Mouse (Mus musculus) kidney, embryonic 16.5 days (tissue): ENCODE measurements at regions not wholly inside any gene's neighbourhood (a gene's known extent, or its start where the extent isn't known, plus 50 kb on each side); places are given as distances from the start of the nearest gene placed in this dataset.

Experiments
- ATAC-seq: fragments of 200-750 bp; cut with Nextera tagmentation; 2 replicates; pipeline ENCODE4 v1.8.0; 2017; ENCODE audit warnings: moderate TSS enrichment; ENCODE audit not compliant: low FRiP score, low TSS enrichment
- H3K27ac ChIP-seq: fragments of 300-500 bp; sonication (generic); 2 replicates; pipeline ENCODE4 v1.5.1; 2014; ENCODE audit warnings: low read length
- H3K27me3 ChIP-seq: fragments of 300-500 bp; sonication (generic); 2 replicates; pipeline ENCODE4 v1.6.1; 2014; ENCODE audit warnings: low read length, control low read depth, mixed read lengths; ENCODE audit not compliant: insufficient read depth
- H3K36me3 ChIP-seq: fragments of 300-500 bp; sonication (generic); 2 replicates; pipeline ENCODE4 v1.6.1; 2014; ENCODE audit warnings: low read length, control low read depth, mixed read lengths; ENCODE audit not compliant: insufficient read depth
- H3K4me1 ChIP-seq: fragments of 300-500 bp; sonication (generic); 2 replicates; pipeline ENCODE4 v1.6.1; 2014; ENCODE audit warnings: low read length, control low read depth, mixed read lengths; ENCODE audit not compliant: insufficient read depth
- H3K4me2 ChIP-seq: fragments of 300-500 bp; sonication (generic); replicated peaks from 2 replicates; pipeline ENCODE4 v1.6.1; 2014; ENCODE audit warnings: low read depth, low read length
- H3K4me3 ChIP-seq: fragments of 300-500 bp; sonication (generic); 2 replicates; pipeline ENCODE4 v1.5.1; 2014; ENCODE audit warnings: mild to moderate bottlenecking, low read length
- H3K9ac ChIP-seq: fragments of 300-500 bp; sonication (generic); replicated peaks from 2 replicates; pipeline ENCODE4 v1.6.1; 2014; ENCODE audit warnings: low read length
- H3K9me3 ChIP-seq: fragments of 300-500 bp; sonication (generic); 2 replicates; pipeline ENCODE4 v1.6.1; 2016; ENCODE audit warnings: low read length, control low read depth
- WGBS: fragments of 180-500 bp; shearing (Covaris S2); extraction: QIAGEN DNeasy Blood & Tissue Kit; methylation state at CpG from one replicate; pipeline ENCODE4 v1.1.7; 2014; 5-methylcytosine and 5-hydroxymethylcytosine counted together

- no peak overlapping the region for H3K4me2 ChIP-seq
These were observed 428.5 kb upstream of the Tbc1d2b start for GRCm38 (mm10) chr9:90699064-90699463.

GRCm38 (mm10) chr9:90700236-90701179 lies 429.9 kb upstream of the Tbc1d2b start:
- Histone ChIP-seq H3K36me3 (no peaks in the 10 kb centered on the region), H3K4me3 (no peak overlapping the region), H3K27me3 (no peaks in the 10 kb centered on the region), H3K27ac (no peak overlapping the region), H3K4me2 (no peak overlapping the region), H3K9ac (no peak overlapping the region), H3K9me3 (no peaks in the 10 kb centered on the region), H3K4me1 (no peaks in the 10 kb centered on the region)
- WGBS, result 44% methylated on average over 7 of the region's 7 CpGs
- ATAC-seq, result 0 out of 2 replicates have a peak, but pooled peaks have one; percentile 57

More at GRCm38 (mm10) chr9:90699064-90699463, 428.5 kb upstream of the Tbc1d2b start:
- ATAC-seq, result no peak
- WGBS, result 35% methylated on average over 4 of the region's 4 CpGs
- Histone ChIP-seq H3K9ac (no peak overlapping the region), H3K27me3 (0 out of 2 replicates have a peak, but pooled peaks cover 2% of the 10 kb centered on the region), H3K36me3 (no peaks in the 10 kb centered on the region), H3K4me3 (no peak overlapping the region), H3K4me1 (no peaks in the 10 kb centered on the region), H3K9me3 (no peaks in the 10 kb centered on the region), H3K27ac (no peak overlapping the region)

- Histone ChIP-seq H3K4me3 (no peak overlapping the region), H3K36me3 (no peaks in the 10 kb centered on the region), H3K27ac (no peak overlapping the region), H3K9ac (no peak overlapping the region), H3K9me3 (no peaks in the 10 kb centered on the region), H3K4me2 (no peak overlapping the region), H3K27me3 (no peaks in the 10 kb centered on the region), H3K4me1 (no peaks in the 10 kb centered on the region)
- 60% methylated on average over 4 of the region's 4 CpGs for WGBS
- no peak for ATAC-seq
These were observed 430.7 kb upstream of the Tbc1d2b start for GRCm38 (mm10) chr9:90701180-90701765.

- Histone ChIP-seq H3K27me3 (no peaks in the 10 kb centered on the region), H3K4me1 (no peaks in the 10 kb centered on the region), H3K9ac (no peak overlapping the region), H3K4me2 (no peak overlapping the region), H3K36me3 (no peaks in the 10 kb centered on the region), H3K27ac (no peak overlapping the region), H3K9me3 (no peaks in the 10 kb centered on the region), H3K4me3 (no peak overlapping the region)
- 55% methylated on average over 2 of the region's 2 CpGs for WGBS
- ATAC-seq, result no peak
These were observed 443.1 kb upstream of the Tbc1d2b start for GRCm38 (mm10) chr9:90713685-90714084.

- H3K27me3 ChIP-seq, result no peaks in the 10 kb centered on the region
These were observed 460.8 kb upstream of the Tbc1d2b start for GRCm38 (mm10) chr9:90731450-90731849.

GRCm38 (mm10) chr9:90757175-90757574 lies 486.6 kb upstream of the Tbc1d2b start:
- Histone ChIP-seq H3K27me3 (no peaks in the 10 kb centered on the region), H3K27ac (no peak overlapping the region), H3K4me3 (no peak overlapping the region), H3K4me1 (no peaks in the 10 kb centered on the region), H3K9ac (no peak overlapping the region), H3K36me3 (no peaks in the 10 kb centered on the region), H3K4me2 (no peak overlapping the region), H3K9me3 (no peaks in the 10 kb centered on the region)
- WGBS, result 70% methylated on average over 3 of the region's 3 CpGs
- no peak for ATAC-seq

More at GRCm38 (mm10) chr9:90731450-90731849, 460.8 kb upstream of the Tbc1d2b start:
- 70% methylated on average over 4 of the region's 4 CpGs for WGBS
- no peaks in the 10 kb centered on the region for H3K9me3 ChIP-seq
- no peak overlapping the region for H3K9ac ChIP-seq
- H3K27ac ChIP-seq, result no peak overlapping the region
- H3K4me1 ChIP-seq, result no peaks in the 10 kb centered on the region
- H3K4me2 ChIP-seq, result no peak overlapping the region
- no peaks in the 10 kb centered on the region for H3K36me3 ChIP-seq
- ATAC-seq, result no peak
- H3K4me3 ChIP-seq, result no peak overlapping the region

GRCm38 (mm10) chr9:90774296-90774695 lies 503.7 kb upstream of the Tbc1d2b start:
- no peak overlapping the region for H3K9ac ChIP-seq
- H3K27me3 ChIP-seq, result no peaks in the 10 kb centered on the region
- no peak overlapping the region for H3K4me2 ChIP-seq
- no peak for ATAC-seq
- H3K4me1 ChIP-seq, result no peaks in the 10 kb centered on the region
- 46% methylated on average over 1 of the region's 1 CpGs for WGBS
- H3K4me3 ChIP-seq, result no peak overlapping the region
- H3K9me3 ChIP-seq, result no peaks in the 10 kb centered on the region
- H3K27ac ChIP-seq, result no peak overlapping the region
- no peaks in the 10 kb centered on the region for H3K36me3 ChIP-seq

GRCm38 (mm10) chr9:90789545-90789944 lies 518.9 kb upstream of the Tbc1d2b start:
- Histone ChIP-seq H3K9ac (no peak overlapping the region), H3K4me3 (no peak overlapping the region), H3K4me2 (no peak overlapping the region), H3K36me3 (no peaks in the 10 kb centered on the region), H3K27me3 (no peaks in the 10 kb centered on the region), H3K9me3 (no peaks in the 10 kb centered on the region), H3K27ac (no peak overlapping the region), H3K4me1 (no peaks in the 10 kb centered on the region)
- no peak for ATAC-seq

GRCm38 (mm10) chr9:90791871-90792270 lies 521.3 kb upstream of the Tbc1d2b start:
- ATAC-seq, result no peak
- 75% methylated on average over 2 of the region's 2 CpGs for WGBS

GRCm38 (mm10) chr9:90816844-90817243 lies 545.4 kb upstream of the Zic4 start:
- Histone ChIP-seq H3K9ac (no peak overlapping the region), H3K4me3 (no peak overlapping the region), H3K27ac (no peak overlapping the region), H3K36me3 (no peaks in the 10 kb centered on the region), H3K4me1 (no peaks in the 10 kb centered on the region), H3K9me3 (no peaks in the 10 kb centered on the region), H3K27me3 (no peaks in the 10 kb centered on the region), H3K4me2 (no peak overlapping the region)
- WGBS, result 73% methylated on average over 4 of the region's 4 CpGs
- ATAC-seq, result no peak

More at GRCm38 (mm10) chr9:90791871-90792270, 521.3 kb upstream of the Tbc1d2b start:
- Histone ChIP-seq H3K4me1 (no peaks in the 10 kb centered on the region), H3K9ac (no peak overlapping the region), H3K27me3 (no peaks in the 10 kb centered on the region), H3K27ac (no peak overlapping the region), H3K36me3 (no peaks in the 10 kb centered on the region), H3K4me2 (no peak overlapping the region), H3K9me3 (no peaks in the 10 kb centered on the region), H3K4me3 (no peak overlapping the region)
